Mouse (Mus musculus) urinary bladder, postnatal 36 days (tissue): Measurements from ENCODE around the gene Nek2.
A peak's percentile ranks its signal among the peaks of the same experiment; 100 is the strongest.

ENCODE experiments used
- DNase-seq, 2 experiments: peaks; one replicate each; pipeline ENCODE4 v3.0.0; 2022; ENCODE audit warnings: low spot score in 2 of 2, mixed read lengths in 1 of 2

The Nek2 gene

DNA sequence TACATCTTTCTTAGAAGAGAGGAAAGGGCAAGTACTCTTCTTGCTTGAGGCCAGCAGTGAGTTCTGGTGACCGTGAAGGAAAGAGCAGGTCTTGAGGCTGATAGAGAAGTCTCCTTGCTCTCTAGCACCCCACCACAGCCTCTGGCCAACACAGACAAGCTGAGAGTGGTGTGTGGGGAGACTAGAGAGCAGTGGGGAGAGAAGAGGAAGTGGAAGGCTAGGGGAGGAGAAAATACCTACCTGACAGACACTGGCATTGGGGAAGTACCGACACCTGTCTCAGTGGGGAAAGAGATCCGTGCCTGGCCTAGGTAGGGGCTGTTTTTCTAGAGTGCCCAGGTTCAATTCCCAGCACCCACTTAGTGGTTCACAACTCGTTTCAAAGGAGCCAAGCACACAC, 7.0 kb upstream of the Nek2 start:
- DNase-seq, result no peak

DNA sequence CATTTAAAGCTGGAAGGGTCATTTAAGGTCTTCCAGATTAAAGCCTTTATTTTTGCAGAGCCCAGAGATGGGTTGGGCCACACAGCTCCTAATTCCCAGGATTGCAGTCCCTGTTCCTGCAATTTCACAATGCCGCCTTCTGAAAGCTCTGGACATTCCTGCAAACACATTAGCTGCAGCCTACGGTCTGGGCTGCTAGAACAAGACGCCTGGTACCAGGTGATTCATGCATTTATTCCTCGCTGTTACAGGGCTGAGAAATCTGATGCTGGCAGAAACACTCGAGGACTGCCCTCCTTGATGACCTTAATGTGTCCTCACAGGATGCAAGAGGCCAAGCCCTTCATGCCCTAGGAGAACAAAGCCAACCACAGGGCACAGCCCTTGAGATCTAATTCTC, 6.3 kb upstream of the Nek2 start:
- peak in 1 of 2 experiments; percentile 24 for DNase-seq

DNA sequence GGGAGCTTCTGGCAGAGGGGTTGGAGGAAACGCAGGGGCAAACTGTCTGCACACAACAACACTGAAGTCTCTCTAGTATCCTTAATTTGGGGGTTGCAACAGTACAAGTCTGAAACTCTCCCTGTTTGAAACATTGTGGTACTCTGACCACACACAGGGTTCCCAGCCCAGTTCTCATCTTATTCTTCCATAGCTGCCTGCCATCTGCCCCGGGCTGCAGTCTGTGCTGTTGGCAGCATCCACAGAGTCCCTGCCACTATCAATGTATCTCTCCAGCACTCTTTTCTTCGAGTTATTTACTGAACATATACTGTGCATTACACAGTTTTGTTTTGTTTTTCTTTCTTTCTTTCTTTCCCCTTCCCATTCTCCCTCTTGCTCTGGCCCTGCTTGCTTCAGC, 4.6 kb upstream of the Nek2 start:
- DNase-seq, result no peak

DNA sequence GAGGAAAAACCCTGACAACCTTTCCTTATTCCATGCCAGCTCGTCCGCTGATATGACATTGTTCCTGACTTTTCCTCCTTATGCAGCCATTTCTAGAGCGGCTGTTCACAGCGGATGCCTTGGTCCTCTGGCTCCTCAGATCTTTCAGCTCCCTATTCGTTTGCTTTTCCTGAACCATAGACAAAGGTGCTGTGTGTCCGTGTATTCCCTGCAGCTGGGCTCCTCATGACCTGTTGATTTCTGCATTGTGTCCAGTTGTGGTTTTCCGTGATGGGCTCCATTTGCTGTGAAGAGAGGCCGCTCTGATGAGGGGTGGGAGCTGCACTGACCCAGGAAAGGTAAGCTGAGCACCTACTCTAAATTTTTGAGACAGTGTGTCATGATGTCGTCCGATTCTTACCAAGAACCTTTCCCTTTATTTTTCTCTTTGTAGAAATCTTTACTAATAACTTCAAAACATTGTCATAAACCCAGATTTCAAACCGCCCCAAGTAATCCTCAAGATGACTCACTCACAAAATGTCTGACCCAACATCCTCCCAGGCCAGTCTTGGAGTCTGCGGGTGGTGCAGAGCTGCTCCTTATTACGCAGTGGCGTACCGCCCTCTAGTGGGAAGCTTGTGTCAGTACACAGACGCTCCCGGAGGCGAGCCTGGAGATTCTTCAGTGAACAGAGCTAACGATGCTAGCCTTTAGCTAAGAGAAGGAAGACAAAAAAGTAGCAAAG, 3.7 kb upstream of the Nek2 start:
- peak; percentile 83 to 86 for DNase-seq

DNA sequence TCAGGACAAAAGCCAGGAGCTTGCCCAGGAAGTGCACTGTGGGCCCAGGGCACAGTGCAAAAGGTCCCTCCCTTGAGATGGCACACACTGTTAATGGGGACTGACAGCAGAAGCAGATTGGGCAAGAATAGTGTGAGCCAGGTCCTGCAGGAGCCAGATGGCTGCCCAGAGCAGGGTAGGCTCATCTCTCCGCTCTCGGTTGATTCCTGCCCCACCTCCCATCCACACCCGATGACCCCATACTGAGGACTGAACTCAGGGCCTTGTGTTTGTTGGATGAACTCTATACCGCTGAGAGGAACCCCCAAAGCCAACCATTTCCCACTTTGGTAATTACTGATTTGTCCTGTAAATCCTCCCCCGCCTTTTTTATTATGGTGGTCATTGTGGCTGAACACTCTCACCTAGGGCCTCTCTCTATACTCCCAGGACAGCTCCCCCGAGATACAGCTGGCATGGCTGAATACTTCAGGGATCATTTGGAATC, 3.1 kb upstream of the Nek2 start:
- no peak for DNase-seq

DNA sequence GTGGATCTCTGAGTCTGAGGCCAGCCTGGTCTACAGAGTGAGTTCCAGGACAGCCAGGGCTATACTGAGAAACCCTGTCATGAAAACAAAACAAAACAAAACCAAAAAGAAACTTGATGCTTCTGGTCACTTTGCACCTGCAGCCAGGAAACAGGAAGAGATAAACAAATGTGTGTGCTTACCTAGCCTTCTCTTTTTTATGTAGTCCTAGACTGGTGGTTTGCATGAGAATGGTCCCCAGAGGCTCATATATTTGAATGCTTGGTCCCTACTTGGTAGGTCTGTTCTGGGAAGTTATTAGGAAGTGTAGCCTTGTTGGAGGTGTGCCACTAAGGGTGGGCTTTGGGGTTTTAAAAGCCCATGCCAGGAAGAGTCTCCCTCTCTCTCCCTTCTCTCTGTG, 2.2 kb upstream of the Nek2 start:
- no peak for DNase-seq

DNA sequence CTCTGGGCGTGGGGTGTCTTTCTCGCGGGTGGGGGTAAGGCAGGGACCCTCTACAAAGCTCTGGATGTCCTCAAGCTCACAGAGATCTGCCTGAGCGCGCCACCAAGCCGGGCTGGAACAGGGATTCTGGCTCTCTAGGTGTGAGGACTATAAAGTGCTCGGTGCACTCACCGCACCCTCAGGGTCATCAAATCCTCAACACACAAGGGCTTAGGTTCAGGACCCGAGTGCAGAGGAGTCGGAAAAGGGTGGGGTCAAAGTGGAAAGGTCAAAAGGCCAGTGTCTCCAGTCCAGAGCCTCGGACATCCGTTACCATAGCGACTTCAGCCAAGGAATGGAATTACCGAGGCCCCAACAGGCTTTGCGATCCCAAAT, 306 bp upstream of the Nek2 start:
- DNase-seq, result no peak

DNA sequence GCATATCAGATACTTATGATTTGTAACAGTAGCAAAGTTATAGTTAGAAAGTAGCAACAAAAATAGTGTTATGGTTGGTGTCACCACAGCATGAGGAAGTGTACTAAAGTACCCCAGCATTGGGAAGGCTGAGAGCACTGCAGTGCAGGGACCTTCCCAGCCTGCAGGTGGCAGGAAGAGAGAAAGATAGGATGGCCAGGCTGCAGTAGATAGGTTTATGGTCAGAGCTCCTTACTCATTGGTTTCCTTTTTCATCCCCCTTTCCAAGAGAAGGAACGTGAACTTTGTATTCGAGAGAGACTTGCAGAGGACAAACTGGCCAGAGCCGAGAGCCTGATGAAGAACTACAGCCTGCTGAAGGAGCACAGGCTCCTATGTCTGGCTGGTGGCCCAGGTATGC, 7.9 kb downstream of the Nek2 start:
- DNase-seq, result no peak

DNA sequence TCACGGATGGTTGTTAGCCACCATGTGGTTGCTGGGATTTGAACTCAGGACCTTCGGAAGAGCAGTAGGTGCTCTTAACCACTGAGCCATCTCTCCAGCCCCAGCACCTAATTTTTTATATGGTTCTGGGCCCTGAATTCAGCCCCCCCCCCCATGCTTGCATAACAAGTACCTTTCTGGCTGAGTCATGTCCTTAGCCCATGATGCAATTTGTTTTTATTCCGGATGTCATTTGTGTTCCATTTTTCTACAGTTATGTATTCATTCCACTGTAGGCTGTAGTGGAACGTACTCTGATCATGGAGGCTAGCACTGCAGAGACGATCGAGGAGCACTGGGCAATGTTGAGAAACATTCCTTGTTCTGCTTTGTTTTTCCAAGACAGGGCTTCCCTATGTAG, 12.2 kb downstream of the Nek2 start:
- DNase-seq, result no peak

DNA sequence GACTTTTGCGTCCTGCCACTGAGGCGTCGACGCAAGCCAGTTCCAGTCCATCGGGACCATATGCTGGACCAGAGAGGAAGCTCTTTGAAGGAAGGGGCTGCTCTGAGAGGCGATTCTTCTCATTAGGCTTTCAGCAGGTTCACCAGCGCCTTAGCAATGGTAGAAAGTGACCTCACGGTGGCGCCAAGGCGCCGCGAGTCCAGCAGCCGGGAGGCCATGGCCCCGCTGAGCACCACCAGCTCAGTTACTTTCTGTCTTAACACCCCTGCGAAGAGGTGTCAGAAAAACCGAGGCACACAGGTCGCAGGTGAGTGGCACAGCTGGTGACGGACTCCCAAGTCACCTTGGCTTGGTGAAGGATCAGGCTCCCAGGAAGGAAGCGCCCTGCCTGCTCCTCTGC, 13.6 kb downstream of the Nek2 start:
- peak; percentile 58 to 70 for DNase-seq

DNA sequence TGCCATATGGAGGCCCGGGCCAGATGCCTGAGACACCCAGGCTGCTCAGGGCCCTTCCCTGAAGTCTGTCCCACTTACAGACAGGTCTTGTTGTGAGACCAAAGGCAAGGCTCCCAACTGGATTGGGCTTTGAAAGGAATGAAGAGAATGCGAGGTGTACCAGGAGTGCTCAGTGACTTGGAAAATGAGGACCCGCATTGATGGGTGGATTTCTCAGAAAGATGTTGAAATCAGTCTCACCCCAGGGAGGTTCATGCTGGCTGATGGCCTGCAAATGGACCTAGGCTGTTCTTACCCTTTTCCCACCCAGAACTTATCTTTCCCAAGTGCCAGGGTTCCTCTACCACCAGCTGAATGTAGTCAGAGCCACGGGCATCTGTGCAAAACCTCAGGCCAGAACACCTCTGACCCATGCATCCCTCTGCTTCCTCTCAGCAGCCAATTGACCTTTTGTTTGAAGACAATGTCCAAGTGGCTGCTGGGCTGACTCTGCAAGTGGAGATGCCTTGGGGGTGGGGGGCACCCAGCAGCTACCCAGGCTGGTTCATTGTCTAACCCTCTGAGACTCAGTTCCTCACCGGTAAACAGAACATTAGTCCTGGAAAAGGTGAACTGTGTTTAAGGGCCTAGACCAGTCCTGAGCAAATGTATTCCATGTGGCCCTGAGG, 15.2 kb downstream of the Nek2 start:
- no peak for DNase-seq

DNA sequence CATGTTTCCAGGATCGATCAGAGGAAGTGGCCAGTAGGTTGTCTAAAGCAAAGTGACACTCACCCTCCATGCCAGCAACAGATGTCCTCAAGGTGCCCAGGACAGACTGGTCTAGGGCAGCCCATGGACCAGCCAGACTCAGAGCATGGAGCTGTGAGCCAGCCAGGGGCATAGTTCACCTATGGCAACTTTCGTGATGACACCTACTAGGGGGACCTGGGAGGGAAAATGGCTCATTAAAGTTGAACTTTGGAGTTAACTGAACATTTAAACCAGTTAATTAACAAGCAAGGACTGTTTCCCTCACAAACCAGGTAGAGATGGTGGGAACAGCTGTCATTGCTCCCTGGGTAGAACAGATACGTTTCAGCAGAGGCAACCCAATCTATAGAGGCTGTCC, 16.4 kb downstream of the Nek2 start:
- DNase-seq, result no peak

DNA sequence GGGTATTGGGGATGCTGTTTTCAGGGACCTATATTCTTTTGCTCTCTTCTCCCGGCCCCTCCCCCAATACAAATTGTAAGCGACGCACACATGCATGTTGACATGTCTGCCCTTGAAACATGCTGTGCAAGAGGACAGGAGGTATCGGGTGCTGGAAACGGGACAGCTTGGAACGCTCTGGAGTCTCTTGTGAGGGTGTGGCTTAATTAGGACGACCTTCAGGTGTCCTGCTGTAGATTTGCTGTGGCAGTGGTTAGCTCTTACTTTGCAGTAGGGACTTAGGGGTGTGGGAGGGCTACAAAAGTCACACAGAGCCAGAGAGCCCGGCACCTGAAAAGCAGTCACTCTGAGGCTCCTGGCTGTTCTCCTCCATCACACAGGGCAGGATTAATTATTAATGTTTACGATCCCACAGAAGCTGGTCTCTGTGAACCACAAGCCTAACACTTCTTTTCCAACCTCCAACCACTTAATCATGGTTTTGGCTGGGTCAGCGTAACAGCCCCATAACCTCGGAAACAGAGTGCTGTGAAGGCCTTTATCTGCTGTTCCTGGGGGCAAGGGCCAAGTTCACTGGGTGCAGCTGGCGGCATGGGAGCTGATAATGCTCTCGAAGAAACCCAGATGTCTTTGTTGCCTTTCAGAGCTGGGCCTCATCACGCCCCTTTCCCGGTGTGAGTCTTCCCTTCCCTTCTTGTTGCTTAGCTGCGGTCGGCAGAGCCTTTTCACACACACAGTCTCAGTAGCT, 17.9 kb downstream of the Nek2 start:
- DNase-seq, result no peak

DNA sequence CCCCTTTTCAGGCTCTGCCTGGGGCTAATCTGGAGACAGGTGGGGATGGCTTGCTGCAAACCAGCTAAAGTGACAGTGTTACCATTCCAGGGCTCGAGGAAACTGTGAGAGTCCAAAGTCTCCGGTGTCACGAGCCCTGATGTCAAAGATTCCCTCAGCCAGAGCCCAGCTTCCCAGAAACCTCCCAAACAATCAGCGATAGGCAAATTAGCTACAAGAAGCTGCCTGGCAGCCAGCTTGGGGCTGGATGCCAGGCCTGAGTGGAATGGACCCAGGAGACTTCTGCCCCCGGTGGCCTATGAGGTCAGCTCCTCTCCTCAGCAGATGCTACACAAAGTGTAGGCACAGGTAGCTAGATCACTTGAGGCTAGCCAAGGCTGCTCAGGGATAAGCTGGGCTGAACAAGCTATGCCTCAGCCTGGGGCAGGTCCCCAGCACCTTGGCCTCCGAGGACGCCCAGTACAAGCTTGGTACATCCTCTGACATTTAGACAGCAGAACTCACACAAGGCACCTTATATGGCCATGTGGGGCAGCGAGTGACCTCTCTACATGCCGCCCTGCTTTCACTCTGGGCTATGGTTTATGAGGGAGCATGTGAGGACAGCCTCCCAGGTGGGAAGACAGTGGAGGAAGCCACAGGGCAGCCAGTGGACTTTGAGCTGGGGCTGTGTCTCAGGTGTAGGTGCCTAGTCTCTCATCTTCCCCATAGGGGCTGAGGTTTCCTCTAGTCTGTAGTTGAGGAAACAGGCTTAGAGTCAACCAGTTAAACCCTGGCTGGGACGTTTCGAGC, 19.7 kb downstream of the Nek2 start:
- DNase-seq, result no peak

DNA sequence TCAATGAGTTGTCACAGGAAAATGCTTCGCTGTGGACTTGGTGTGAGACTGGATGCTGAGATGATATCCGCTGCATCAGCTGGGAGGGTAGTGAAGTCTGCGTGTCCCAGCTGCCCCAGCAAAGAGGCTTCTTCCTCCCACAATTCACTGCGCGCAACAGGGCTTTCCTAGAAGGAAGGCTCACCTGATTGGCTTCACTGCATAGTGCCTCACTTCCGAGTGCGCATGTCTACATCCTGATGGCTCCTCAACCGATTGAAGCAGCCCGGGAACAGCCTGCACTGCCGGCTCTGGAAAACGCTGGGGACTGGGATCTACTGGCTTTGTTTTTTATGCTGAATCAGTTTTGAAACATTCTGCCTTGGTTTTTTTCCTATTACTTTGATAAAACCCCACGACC, 21.0 kb downstream of the Nek2 start:
- no peak for DNase-seq

DNA sequence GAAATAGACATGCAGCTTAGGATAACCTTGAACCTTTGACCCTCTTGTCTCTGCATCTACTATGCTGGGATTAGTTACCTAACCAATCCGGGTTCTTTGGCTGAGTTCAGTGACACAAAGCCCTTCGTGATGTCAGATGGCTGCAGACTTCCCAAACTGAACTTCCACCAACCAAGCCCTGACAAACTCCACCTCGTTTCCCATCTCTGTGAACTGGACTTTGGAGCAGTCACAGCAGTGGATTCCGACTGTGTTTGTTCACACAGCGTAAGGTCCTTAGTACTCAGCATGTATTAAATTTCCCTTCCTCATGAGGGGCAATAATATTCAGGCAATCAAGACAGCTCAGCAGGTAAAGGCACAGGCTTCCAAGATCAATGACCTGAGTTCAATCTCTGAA, 25.4 kb downstream of the Nek2 start:
- no peak for DNase-seq

DNA sequence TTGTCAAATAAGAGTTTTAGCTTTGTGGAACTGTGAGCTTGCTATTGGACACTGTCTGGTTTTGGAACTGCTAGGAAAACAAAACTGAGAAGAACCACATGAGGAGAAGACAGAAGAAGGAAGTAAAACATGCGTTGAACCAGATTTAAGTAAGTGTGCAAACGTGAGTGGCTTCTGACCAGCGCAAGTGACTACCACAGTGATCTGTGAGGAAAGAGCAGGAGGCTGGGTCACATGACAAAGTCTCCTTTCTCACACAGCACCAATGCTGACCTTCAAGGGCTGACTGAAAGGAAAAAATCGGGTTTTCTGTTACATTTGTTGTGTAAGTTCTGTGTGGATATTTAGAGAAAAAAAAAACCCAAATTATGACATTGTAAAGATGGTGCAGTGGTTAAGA, 28.3 kb downstream of the Nek2 start:
- DNase-seq, result no peak

DNA sequence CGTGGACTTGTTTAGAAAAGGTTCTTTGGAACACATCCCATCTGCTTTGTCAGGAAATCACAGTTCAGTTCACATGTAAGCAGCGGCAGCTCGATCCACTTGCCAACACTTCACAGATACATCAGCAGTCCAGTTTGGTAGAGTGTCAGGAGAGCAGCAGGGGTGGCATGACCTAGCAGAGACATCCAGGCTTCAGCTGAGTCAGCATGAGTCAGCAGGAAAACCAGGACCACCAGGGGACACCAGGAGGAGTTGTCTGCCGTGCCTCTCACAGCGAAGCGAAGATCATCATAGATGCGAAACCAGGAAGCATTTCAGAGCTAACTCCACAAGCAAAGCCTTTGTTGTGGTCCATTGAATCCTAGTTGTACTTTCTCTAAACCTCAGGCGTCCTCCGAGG, 32.2 kb downstream of the Nek2 start:
- no peak for DNase-seq

DNA sequence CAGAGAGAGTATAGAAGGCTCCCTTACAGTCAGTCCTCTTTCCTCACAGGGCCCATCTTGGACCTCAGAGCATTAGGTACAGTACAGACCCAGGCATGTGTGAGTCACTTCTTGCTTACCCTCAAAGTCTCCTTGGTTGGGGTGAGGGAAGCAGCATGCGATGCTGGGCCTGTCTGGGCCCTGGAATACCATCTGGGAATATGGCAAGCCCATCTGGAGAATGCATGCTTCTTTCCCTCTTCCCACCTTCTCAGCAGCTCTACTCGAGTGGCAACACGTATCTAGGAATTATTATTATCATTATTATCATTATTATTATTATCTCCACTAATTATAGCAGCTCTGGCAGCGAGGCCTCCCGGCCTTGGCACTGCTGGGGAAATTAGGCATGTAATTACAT, 33.5 kb downstream of the Nek2 start:
- DNase-seq, result no peak

DNA sequence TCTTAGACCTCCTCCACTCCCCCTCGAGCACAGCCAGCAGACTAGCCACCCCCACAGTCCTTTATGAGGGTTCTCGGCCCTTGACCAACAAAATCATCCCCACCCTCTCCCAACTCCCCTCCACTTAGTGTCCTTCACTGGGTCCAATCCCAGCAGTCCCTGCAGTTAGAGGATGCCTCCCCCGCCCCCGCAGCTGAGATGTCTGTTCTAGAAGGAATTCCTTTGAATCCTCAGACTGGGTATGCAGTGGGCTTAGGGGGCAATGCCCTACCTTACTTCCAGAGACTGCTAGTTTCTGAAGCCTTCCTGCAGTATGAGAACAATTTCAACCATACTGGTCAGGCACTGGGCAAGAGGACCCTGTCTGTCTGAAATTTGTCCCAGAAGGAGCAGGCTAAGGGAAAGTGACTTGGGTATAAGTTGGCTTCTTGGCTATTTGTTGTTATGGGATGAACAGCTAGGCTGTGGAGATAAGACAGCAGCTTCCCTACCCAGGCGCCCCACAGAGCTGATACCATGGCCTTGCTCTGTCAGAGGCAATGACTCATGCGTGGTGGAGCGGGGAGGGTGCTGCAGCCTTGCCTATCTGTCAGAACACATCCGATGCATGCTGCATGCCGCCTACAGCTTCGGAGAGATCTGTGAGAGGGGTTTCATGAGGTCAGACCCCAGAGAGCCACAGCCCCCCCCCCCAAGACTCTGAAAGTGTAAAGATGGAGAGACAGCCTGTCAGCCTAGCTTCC, 34.1 kb downstream of the Nek2 start:
- peak; percentile 38 to 40 for DNase-seq

DNA sequence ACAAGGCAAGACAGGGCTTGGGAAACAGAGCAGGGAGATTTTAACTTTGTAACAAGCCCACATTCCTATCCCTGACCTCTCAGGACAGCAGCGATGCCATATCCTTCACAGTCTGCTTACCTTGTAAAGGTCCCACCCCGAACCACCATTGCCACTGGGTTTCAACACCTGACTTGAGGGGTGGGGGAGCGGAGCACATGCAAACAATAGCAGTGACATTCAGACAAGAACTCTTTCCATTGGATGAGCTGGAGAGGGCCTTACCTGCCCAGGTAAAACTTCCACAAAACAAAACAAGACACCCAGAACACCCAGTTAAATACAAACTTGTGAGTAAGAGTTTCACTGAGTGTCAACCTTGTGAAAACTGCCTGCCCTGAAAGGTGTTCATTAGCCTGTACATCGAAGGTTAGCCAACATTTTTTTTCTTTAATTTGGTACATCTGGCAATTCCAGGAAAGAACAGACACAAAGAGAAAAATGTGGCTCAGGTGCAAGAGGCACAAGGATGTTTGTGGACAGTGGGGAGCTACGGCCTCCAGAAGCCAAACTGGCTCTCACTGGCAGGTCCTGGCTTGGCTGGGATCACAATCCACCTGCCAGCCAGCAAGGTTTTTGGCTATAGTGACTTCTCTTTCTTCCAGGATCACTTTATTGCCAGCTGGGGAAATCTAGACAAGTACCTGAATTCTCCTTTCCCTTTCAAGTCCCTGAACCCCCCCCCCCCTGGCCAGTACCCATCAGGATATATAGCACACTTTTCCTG, 35.8 kb downstream of the Nek2 start:
- no peak for DNase-seq
